Mouse (Mus musculus) gastrocnemius, postnatal 10 days (tissue): ENCODE data around the gene Apbb2. TPM values are rescaled to one million over a fixed set of nuclear protein-coding genes. Genes with fewer than 3 reads are reported as not detected.

ENCODE experiments used
- DNase-seq: peaks from one replicate; pipeline ENCODE4 v3.0.0; 2021; ENCODE audit warnings: mixed read lengths
- long read RNA-seq, 2 experiments: library from polyadenylated mRNA; stranded (forward); transcript quantifications; one replicate each; pipeline ENCODE4 v2.0.0; 2021
- total RNA-seq, 2 experiments: library from RNA; stranded (reverse); gene quantifications; 2 replicates each; pipeline ENCODE4 v1.2.3; 2021

Apbb2 gene
- total RNA-seq = 10 to 100 TPM; 55.1 to 56.2 TPM
- long read RNA-seq, experiment 1, full-length matches to known transcripts = 9 of 62 reads
- long read RNA-seq, experiment 1, partial matches to known transcripts = 33 of 62 reads
- long read RNA-seq, experiment 1, other reads (novel, unspliced or antisense) = 20 of 62 reads
- long read RNA-seq, experiment 2, full-length matches to known transcripts = 5 of 56 reads
- long read RNA-seq, experiment 2, partial matches to known transcripts = 30 of 56 reads
- long read RNA-seq, experiment 2, other reads (novel, unspliced or antisense) = 21 of 56 reads

GRCm38 (mm10) chr5:66618597-66618996 lies at the start of gene Apbb2:
Apbb2 (minus strand) TSS chr5:66618784.
- DNase-seq = peak; percentile 94

DNA sequence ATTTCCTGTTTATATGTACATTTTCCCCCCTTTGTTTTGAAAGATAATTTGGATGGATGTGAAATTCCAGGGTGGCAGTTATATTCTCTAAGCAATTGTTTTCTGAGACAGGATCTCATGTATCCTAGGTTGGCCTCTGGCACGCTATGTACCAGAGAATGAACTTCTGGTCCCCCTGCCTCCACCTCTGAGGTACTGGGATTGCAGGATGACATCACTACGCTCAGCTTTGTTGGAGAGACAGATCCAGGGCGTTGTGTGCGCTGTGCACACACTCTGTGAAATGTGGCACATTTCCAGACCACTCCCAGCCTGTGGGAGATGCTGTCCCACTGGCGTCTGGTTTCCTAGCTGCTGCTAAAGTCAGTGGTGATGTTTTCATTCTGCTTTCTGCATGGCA lies 35.6 kb upstream of the Apbb2 start:
- peak; percentile 19 for DNase-seq

- no peak for DNase-seq
These were observed 28.9 kb upstream of the Apbb2 start for GRCm38 (mm10) chr5:66647504-66647903.

- DNase-seq = no peak
These were observed 24.7 kb upstream of the Apbb2 start for GRCm38 (mm10) chr5:66643260-66643659.

DNA sequence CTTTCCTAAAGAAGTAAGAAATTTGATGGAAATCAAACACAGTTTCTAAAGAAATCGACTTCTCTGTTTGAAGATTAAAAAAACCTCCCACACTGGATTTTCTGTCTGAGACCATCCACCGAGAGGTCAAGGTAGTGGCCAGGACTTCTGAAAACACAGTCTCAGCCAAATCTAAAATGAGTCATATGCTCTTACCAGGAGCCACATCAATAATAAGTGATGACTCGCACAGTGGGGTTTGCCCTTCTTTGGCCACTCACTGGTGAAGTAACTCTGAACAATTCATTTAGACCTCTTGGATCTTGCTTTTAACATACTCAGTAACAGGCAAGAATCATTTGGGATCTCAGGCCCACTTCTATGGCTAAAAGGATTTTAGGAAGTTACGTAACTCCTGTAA lies 23.6 kb upstream of the Apbb2 start:
- DNase-seq = no peak

DNA sequence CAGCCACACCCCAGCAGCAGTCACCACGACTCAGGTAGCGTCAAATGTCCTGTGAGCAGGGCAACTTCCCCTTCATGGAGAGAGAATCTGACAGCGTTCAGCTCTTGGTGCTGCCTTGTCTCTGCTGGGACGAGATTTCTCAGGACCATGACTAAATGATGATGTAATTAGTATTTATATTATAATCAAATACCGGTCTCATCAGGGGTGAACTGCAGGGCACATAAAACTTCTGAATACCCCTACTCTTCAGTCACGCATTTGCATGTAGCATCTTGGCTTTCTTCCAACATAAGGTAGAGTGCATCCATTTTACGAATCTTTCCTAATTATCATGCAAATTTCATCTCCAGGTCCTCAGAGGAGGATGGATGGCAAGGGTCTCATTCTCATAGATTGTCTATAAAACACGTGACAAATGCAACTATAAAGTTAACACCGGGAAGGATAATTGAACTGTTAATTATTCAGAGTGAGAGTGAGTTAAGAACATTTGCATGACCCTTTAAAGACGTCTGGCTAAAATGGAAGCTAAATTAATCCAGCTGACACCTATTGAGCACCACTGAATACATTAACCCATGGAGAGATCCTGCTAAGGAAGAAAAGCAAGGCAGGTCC lies 17.0 kb upstream of the Apbb2 start:
- DNase-seq = no peak

DNA sequence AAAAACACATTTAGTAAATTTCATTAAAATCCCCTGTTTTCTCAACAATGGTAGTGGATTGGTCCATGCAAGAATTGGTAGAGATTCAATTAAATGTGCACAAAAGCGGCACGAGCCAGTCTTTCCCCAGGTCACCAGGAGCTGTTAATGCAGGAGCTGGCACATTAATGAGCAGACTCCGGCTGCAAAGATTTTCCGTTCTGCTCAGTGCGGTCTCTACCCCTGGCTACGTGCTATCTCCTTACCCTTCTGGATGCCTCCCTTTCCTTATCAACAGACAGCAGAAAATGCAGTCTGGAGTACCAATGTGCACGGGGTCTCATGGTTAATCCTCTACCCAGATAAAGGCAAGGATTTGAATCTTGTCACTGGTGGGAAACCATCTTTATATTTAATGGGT lies 9.2 kb upstream of the Apbb2 start:
- no peak for DNase-seq

GRCm38 (mm10) chr5:66620191-66620625 lies 1.6 kb upstream of the Apbb2 start:
- DNase-seq = peak; percentile 86

DNA sequence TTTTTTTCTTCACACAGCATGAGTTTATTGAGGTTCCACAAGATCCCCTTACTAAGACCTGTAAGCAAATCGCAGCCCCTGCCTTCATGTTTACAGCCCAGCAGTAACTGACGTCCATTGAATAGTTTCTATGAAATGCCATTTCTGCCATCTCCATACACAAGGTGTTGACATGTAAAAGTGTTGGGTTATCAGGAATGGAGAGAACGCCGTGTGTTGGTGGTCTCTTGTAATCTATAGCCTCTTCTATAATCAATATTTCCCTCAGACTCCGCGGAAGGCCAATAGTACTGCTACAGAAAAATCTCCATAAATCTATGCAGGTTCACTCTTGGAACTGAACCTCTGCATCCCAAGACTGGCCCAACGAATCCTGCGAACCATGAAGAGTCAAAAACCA lies 1.1 kb upstream of the Apbb2 start:
- DNase-seq = no peak

DNA sequence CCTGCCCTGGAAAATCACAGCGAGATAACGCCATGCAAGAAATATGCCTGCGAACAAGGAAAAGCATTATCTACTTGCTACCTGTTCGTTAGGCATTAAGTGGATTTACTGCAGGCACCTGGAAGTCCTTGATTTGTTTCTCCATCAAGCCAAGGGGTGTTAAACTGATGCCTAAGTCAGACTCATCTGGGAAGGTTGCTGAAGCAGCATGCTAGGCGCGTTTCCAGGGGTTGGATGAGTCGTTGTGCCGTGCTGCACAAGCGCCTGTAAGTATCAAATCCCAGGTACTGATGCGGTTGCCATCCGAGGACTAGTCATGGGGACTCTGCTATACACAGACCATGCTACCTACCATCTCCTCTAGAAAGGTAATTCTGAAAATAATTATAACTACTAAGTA lies 611 bp upstream of the Apbb2 start:
- DNase-seq = no peak

DNA sequence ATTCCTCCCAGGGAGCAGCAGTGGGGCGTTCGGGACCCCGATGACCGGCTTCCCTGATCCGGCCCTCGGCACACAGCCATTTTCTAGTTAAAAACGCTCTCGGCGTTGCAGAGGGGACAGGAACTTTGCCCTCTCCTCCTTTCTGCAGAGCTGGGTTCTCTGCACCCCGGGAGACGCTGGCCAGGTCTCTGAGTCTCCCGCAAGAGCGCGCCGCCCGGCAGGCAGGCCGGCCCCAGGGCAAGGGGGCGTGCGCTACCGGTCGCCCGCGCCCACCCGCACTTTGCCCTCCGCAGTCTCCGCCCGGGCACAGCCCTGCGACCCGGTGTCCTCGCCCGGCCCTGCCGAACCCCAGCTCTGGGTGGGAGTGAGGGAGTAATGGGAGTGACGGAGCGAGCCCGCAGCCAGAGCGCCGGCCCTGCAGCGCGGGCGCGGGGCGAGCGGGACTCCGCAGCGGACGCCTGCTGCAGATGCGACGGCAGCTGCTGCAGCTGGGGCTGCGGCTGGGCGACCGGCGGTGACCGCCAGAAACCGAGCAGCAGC lies 593 bp downstream of the Apbb2 start:
- no peak for DNase-seq

DNA sequence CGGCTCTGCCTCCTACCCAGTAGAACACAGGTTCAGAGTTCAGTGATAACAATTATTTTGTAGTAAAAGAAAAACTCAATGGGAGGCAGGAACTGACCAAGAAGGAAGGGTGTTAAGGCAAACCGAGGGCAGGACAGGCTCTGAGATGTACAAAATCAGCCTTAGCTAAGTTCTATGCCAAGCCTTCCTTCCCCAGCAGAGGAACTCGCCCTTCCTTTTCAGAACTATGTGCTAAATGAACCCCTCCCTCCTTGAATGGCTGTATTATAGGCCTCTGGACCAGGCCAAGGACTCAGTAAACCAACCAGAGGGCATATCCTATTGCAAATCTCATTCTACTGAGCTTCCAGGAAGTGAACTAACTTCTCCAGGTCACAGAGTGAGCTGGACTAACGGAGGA lies 3.6 kb downstream of the Apbb2 start:
- no peak for DNase-seq

DNA sequence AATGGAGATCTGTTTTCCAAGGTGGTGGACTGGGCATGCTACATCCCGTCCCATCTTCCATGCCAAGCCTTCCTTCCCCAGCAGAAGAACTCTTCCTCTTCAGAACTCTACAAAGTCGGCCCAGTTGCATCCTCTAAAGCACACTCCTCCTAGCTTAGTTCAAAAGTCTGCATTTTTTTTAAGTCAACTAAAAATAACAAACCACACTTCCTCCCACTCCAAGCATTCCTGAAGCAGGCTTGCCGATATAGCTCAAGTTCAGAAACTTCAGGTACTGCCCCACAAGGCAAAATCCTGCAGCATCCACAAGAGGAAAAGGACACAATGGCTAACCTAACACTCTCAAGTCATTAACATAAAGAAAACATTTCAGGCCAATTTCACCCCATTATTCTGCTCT lies 4.9 kb downstream of the Apbb2 start:
- no peak for DNase-seq

DNA sequence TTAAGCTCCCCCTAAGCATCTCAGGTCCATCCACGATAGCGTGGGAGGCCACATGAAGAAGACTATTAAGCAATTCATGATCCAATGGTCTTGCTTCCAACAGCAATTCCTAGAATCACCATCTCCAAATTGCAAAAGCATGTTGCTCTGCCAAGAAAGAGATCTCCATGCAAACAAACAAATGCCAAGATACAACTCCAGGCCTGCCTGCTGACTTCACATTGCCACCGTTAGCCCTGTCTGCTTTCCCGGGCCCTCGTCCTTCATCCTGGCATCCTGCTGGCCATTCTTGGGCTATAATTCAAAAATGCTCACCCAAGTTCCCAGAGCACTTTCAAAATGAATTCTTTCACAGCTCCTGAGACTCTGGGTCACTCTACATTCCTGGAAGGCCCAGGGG lies 5.6 kb downstream of the Apbb2 start:
- DNase-seq = no peak

DNA sequence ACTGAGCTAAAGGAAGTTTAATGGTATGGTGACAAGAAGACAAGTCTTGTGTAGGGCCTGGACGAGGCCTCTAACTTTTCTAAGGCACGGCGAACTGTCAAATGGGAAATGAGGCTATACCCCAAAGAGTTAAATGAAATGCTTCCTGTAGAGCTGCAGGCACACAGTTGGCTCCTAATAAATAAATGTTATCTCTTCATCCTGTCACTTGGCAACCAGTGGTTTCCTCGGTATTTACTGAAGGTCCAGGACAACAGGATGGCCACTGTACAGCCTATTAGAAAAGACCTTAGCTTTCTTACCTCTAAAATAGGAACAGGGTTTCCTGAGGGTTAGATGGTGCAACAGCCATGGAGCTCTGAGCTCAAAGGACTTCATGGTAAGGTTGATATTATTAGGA lies 6.7 kb downstream of the Apbb2 start:
- DNase-seq = no peak

GRCm38 (mm10) chr5:66611361-66611760 lies 7.2 kb downstream of the Apbb2 start:
- no peak for DNase-seq

DNA sequence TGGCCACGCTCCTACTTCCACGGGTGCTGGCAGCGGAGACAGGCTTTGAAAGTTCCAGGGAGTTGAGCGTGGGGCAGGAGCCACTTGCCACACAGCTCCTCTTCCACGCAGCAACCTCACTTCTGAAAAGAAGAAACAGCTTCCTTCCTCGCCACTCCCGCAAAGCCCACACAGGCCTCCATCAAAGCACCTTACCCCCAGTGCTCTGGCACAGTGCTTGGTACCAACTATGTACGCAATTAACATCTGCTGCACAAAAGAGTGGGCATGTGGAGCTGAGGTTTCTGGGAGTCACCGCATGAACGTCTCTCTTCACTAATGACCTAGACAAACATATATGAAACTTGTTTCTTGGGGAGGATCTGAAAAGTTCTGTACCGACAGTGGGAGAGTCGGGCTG lies 8.3 kb downstream of the Apbb2 start:
- DNase-seq = no peak

- DNase-seq = no peak
These were observed 9.3 kb downstream of the Apbb2 start for GRCm38 (mm10) chr5:66609306-66609705.

- no peak for DNase-seq
These were observed 10.8 kb downstream of the Apbb2 start for GRCm38 (mm10) chr5:66607801-66608200.

GRCm38 (mm10) chr5:66607201-66607600 lies 11.4 kb downstream of the Apbb2 start:
- DNase-seq = no peak

DNA sequence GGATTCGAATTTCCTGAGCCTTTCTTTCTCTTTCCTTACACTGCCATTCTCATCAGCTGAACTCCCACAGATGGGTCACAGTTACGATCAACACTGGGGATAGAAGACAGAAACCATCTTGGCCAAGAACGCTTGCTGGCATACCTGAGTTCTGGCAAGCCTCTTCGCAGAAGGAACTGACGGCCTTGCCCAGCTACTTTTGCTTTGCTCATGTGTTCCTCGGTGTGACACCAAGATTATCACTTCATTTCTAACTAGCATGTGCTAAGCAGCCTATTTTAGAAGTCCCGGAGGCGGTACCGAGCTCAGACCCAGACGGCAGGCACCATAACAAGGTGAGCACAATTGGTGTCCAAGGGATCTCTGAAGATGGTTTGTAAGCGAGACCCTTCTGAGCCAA lies 12.9 kb downstream of the Apbb2 start:
- DNase-seq = no peak

- DNase-seq = no peak
These were observed 14.2 kb downstream of the Apbb2 start for GRCm38 (mm10) chr5:66604423-66604822.

GRCm38 (mm10) chr5:66603746-66604145 lies 14.8 kb downstream of the Apbb2 start:
- DNase-seq = no peak

GRCm38 (mm10) chr5:66603223-66603622 lies 15.4 kb downstream of the Apbb2 start:
- DNase-seq = no peak
